Mouse (Mus musculus) embryonic facial prominence, embryonic 15.5 days (tissue): ENCODE data around the gene Golga5. TPM values are rescaled to one million over a fixed set of nuclear protein-coding genes. Genes with fewer than 3 reads are reported as not detected.

Source experiments
- ATAC-seq: fragments of 200-750 bp; cut with Nextera tagmentation; 2 replicates; pipeline ENCODE4 v1.8.0; 2017; ENCODE audit warnings: low read depth, moderate TSS enrichment; ENCODE audit not compliant: insufficient number of reproducible peaks, low FRiP score, low TSS enrichment
- H3K27ac ChIP-seq: fragments of 300-500 bp; sonication (generic); replicated peaks from 2 replicates; pipeline ENCODE4 v1.5.1; 2015; ENCODE audit warnings: mild to moderate bottlenecking, inconsistent platforms
- H3K27me3 ChIP-seq: fragments of 300-500 bp; sonication (generic); 2 replicates; pipeline ENCODE4 v1.6.1; 2015; ENCODE audit warnings: inconsistent platforms
- H3K36me3 ChIP-seq: fragments of 300-500 bp; sonication (generic); 2 replicates; pipeline ENCODE4 v1.6.1; 2015; ENCODE audit warnings: mild to moderate bottlenecking, inconsistent platforms
- H3K4me1 ChIP-seq: fragments of 300-500 bp; sonication (generic); 2 replicates; pipeline ENCODE4 v1.6.1; 2015; ENCODE audit warnings: inconsistent platforms
- H3K4me2 ChIP-seq: fragments of 300-500 bp; sonication (generic); replicated peaks from 2 replicates; pipeline ENCODE4 v1.6.1; 2015; ENCODE audit warnings: mild to moderate bottlenecking, inconsistent platforms
- H3K4me3 ChIP-seq: fragments of 300-500 bp; sonication (generic); replicated peaks from 2 replicates; pipeline ENCODE4 v1.5.1; 2015; ENCODE audit warnings: mild to moderate bottlenecking, inconsistent platforms
- H3K9ac ChIP-seq: fragments of 300-500 bp; sonication (generic); 2 replicates; pipeline ENCODE4 v1.6.1; 2015; ENCODE audit warnings: inconsistent platforms
- H3K9me3 ChIP-seq: fragments of 300-500 bp; sonication (generic); replicated peaks from 2 replicates; pipeline ENCODE4 v1.6.1; 2016; ENCODE audit warnings: inconsistent platforms
- whole genome bisulfite sequencing: fragments of 180-500 bp; shearing (Covaris S2); methylation state at CpG from one replicate; pipeline ENCODE4 v1.1.7; 2015; 5-methylcytosine and 5-hydroxymethylcytosine counted together
- polyA plus RNA-seq: library from polyadenylated mRNA; unstranded; fragments of >200 nt; fragmentation: Nextera tagmentation; extraction: Ambion mirVana; gene quantifications from 2 replicates; pipeline ENCODE4 v1.2.1, GENCODE M21; 2015

Gene Golga5
- polyA plus RNA-seq, 1 experiment from 2014 or later = 40.9 TPM

- H3K4me2 ChIP-seq = no peak overlapping the region
- H3K4me1 ChIP-seq = no peaks in the 10 kb centered on the region
- H3K27ac ChIP-seq = no peak overlapping the region
- no peaks in the 10 kb centered on the region for H3K36me3 ChIP-seq
- no peak overlapping the region for H3K9ac ChIP-seq
- ATAC-seq = no peak
- H3K4me3 ChIP-seq = no peak overlapping the region
- no peaks in the 10 kb centered on the region for H3K27me3 ChIP-seq
- 74% methylated on average over 8 of the region's 8 CpGs for WGBS
- H3K9me3 ChIP-seq = no peaks in the 10 kb centered on the region
Observed at GRCm38 (mm10) chr12:102540278-102540677, 71.3 kb downstream of the Golga5 start.

DNA sequence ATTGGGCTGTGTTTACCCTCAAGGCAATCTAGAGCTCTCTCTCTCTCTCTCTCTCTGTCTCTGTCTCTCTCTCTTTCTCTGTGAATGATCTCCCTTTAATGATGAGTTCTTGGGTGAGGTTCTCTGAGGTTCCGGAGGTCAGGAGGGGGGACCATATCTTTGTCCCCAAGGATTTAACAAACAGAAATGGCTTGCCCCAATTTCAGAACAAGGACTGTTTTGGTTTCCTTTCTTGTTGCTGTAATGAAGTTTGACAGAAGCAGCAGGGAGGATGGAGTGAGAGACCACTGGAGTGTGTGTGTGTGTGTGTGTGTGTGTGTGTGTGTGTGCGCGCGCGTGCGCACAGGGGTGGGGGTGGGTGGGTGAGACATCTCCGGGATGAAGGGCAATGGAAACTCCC is 72.2 kb downstream of the Golga5 start:
- no peaks in the 10 kb centered on the region for H3K36me3 ChIP-seq
- H3K4me1 ChIP-seq = no peaks in the 10 kb centered on the region
- no peak overlapping the region for H3K9ac ChIP-seq
- no peak overlapping the region for H3K27ac ChIP-seq
- WGBS = 91% methylated on average over 7 of the region's 7 CpGs
- ATAC-seq = no peak
- no peaks in the 10 kb centered on the region for H3K9me3 ChIP-seq
- no peak overlapping the region for H3K4me3 ChIP-seq
- H3K27me3 ChIP-seq = no peaks in the 10 kb centered on the region
- H3K4me2 ChIP-seq = no peak overlapping the region

- no peak overlapping the region for H3K9ac ChIP-seq
- H3K4me2 ChIP-seq = no peak overlapping the region
- ATAC-seq = no peak
- H3K27ac ChIP-seq = no peak overlapping the region
- no peaks in the 10 kb centered on the region for H3K9me3 ChIP-seq
- WGBS = 67% methylated on average over 6 of the region's 6 CpGs
- H3K4me3 ChIP-seq = no peak overlapping the region
- H3K27me3 ChIP-seq = no peaks in the 10 kb centered on the region
- H3K4me1 ChIP-seq = no peaks in the 10 kb centered on the region
- H3K36me3 ChIP-seq = no peaks in the 10 kb centered on the region
Observed at GRCm38 (mm10) chr12:102545122-102545521, 76.2 kb downstream of the Golga5 start.

Other genes with a start within 250 kb of the Golga5 start
- 8.5 and 8.6 TPM in 2 replicates for gene Rin3, start 186.1 kb upstream of the Golga5 start, polyA plus RNA-seq
- 99.5 and 103 TPM in 2 replicates for gene Lgmn, start 29.3 kb upstream of the Golga5 start, polyA plus RNA-seq
- gene Chga, start 85.8 kb downstream of the Golga5 start, polyA plus RNA-seq = 8.4 and 8.8 TPM in 2 replicates
- 13.6 and 14.2 TPM in 2 replicates for gene Itpk1, start 235.8 kb downstream of the Golga5 start, polyA plus RNA-seq